Mouse (Mus musculus) midbrain, embryonic 14.5 days (tissue): ENCODE measurements around the gene Pidd1. TPM values are rescaled to one million over a fixed set of nuclear protein-coding genes. Genes with fewer than 3 reads are reported as not detected.
A peak's percentile ranks its signal among the peaks of the same experiment; 100 is the strongest.

Experiments used
- ATAC-seq: fragments of 200-750 bp; cut with Nextera tagmentation; 2 replicates; pipeline ENCODE4 v1.8.0; 2017; ENCODE audit warnings: moderate number of reproducible peaks, moderate library complexity; ENCODE audit not compliant: low FRiP score, low TSS enrichment
- DNase-seq: peaks from one replicate; pipeline ENCODE4 v3.0.0-alpha.2; 2015
- H3K27ac ChIP-seq: fragments of 300-500 bp; sonication (generic); replicated peaks from 2 replicates; pipeline ENCODE4 v1.5.1; 2014; ENCODE audit warnings: mild to moderate bottlenecking, low read depth, low read length, moderate library complexity
- H3K27me3 ChIP-seq: fragments of 300-500 bp; sonication (generic); 2 replicates; pipeline ENCODE4 v1.6.1; 2014; ENCODE audit warnings: low read length, control low read depth, mixed read lengths; ENCODE audit not compliant: control insufficient read depth, insufficient read depth
- H3K36me3 ChIP-seq: fragments of 300-500 bp; sonication (generic); 2 replicates; pipeline ENCODE4 v1.6.1; 2014; ENCODE audit warnings: low read length, control low read depth; ENCODE audit not compliant: control insufficient read depth, insufficient read depth
- H3K4me1 ChIP-seq: fragments of 300-500 bp; sonication (generic); 2 replicates; pipeline ENCODE4 v1.6.1; 2014; ENCODE audit warnings: mild to moderate bottlenecking, antibody characterized with exemption, low read length, control low read depth; ENCODE audit not compliant: control insufficient read depth, insufficient read depth
- H3K4me2 ChIP-seq: fragments of 300-500 bp; sonication (generic); 2 replicates; pipeline ENCODE4 v1.6.1; 2014; ENCODE audit warnings: mild to moderate bottlenecking, low read length, moderate library complexity
- H3K4me3 ChIP-seq: fragments of 300-500 bp; sonication (generic); replicated peaks from 2 replicates; pipeline ENCODE4 v1.5.1; 2014; ENCODE audit warnings: low read depth, low read length
- H3K9ac ChIP-seq: fragments of 300-500 bp; sonication (generic); replicated peaks from 2 replicates; pipeline ENCODE4 v1.6.1; 2014; ENCODE audit warnings: mild to moderate bottlenecking, low read length, moderate library complexity
- H3K9me3 ChIP-seq: fragments of 300-500 bp; sonication (generic); 2 replicates; pipeline ENCODE4 v1.6.1; 2016; ENCODE audit warnings: low read length, control low read depth, mixed read lengths; ENCODE audit not compliant: control insufficient read depth
- WGBS: fragments of 180-500 bp; shearing (Covaris S2); extraction: QIAGEN DNeasy Blood & Tissue Kit; methylation state at CpG from one replicate; pipeline ENCODE4 v1.1.7; 2014; 5-methylcytosine and 5-hydroxymethylcytosine counted together
- polyA plus RNA-seq: library from polyadenylated mRNA; unstranded; fragments of >200 nt; fragmentation: Nextera tagmentation; extraction: Ambion mirVana; gene quantifications from 2 replicates; pipeline ENCODE4 v1.2.1, GENCODE M21; 2014

Pidd1 gene
- polyA plus RNA-seq, 1 experiment from 2014 or later: 3.6 TPM

DNA sequence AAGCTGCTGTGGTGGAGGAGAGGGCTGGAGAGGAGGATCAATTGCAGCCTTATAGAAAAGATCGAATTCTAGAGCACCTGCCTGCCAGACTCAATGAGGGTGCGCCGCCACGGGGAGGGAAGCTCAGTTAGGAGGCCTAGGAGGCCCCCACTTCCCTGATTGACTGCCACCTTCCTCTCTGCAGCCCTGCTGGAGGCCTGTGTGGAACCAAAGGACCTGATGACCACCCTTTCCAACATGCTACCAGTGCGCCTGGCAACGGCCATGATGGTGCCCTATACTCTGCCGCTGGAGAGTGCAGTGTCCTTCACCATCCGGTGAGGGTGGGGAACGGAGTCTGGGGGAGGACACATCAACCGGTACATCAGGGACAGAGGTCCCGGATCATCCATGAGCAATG lies 14.8 kb upstream of the Pidd1 start:
- H3K36me3 ChIP-seq: peaks cover 13% of the 10 kb centered on the region
- H3K4me2 ChIP-seq: no peak overlapping the region
- no peak overlapping the region for H3K27ac ChIP-seq
- H3K4me3 ChIP-seq: no peak overlapping the region
- no peaks in the 10 kb centered on the region for H3K9me3 ChIP-seq
- DNase-seq (no peak), ATAC-seq (no peak)
- peaks cover 11% of the 10 kb centered on the region; the same call in 1 of the 2 replicates for H3K4me1 ChIP-seq
- H3K27me3 ChIP-seq: peaks cover 37% of the 10 kb centered on the region
- H3K9ac ChIP-seq: no peak overlapping the region
- 94% methylated on average over 11 of the region's 11 CpGs for WGBS

DNA sequence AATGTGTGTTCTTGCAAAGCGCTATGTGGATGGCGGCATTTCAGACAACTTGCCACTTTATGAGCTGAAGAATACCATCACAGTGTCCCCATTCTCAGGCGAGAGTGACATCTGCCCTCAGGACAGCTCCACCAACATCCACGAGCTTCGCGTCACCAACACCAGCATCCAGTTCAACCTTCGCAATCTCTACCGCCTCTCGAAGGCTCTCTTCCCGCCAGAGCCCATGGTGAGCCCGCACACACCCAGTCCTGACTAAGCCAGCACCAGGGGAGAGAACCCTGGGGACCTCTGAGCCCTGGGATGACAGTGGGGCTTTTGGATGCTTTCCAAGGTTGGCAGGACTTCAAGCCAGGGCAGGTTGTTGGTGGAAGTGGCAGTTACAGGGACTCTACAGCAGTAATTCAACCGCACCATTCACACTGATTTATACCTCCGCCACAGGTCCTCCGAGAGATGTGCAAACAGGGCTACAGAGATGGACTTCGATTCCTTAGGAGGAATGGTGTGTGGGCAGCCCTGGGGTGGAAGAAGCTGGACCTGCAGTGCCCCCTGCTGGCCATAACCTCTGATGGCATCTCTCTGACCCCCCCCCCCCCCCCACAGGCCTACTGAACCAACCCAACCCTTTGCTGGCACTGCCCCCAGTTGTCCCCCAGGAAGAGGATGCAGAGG lies 14.3 kb upstream of the Pidd1 start:
- DNase-seq (peak; percentile 55), ATAC-seq (no peak)
- 79% methylated on average over 15 of the region's 15 CpGs for WGBS
- Histone ChIP-seq H3K4me2 (no peak overlapping the region), H3K27ac (no peak overlapping the region), H3K9me3 (no peaks in the 10 kb centered on the region), H3K4me1 (peaks cover 11% of the 10 kb centered on the region; the same call in 1 of the 2 replicates), H3K4me3 (no peak overlapping the region), H3K27me3 (peaks cover 32% of the 10 kb centered on the region), H3K9ac (no peak overlapping the region), H3K36me3 (peaks cover 13% of the 10 kb centered on the region)

DNA sequence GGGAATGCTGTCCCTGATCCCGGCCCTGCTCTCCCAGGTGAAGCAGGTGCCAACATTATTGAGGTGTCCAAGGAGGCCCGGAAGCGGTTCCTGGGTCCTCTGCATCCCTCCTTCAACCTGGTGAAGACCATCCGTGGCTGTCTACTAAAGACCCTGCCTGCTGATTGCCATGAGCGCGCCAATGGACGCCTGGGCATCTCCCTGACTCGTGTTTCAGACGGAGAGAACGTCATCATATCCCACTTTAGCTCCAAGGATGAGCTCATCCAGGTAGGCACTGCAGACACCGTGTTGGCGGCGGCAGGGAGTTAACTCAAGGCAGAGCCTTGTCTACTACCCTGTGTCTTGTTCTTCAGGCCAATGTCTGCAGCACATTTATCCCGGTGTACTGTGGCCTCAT lies 13.4 kb upstream of the Pidd1 start:
- no peak for ATAC-seq
- no peak for DNase-seq
- H3K9me3 ChIP-seq: no peaks in the 10 kb centered on the region
- peaks cover 23% of the 10 kb centered on the region for H3K27me3 ChIP-seq
- no peak overlapping the region for H3K9ac ChIP-seq
- no peak overlapping the region for H3K4me2 ChIP-seq
- no peak overlapping the region for H3K27ac ChIP-seq
- H3K36me3 ChIP-seq: peaks cover 15% of the 10 kb centered on the region
- WGBS: 91% methylated on average over 14 of the region's 14 CpGs
- H3K4me3 ChIP-seq: no peak overlapping the region
- peaks cover 11% of the 10 kb centered on the region; the same call in 1 of the 2 replicates for H3K4me1 ChIP-seq

DNA sequence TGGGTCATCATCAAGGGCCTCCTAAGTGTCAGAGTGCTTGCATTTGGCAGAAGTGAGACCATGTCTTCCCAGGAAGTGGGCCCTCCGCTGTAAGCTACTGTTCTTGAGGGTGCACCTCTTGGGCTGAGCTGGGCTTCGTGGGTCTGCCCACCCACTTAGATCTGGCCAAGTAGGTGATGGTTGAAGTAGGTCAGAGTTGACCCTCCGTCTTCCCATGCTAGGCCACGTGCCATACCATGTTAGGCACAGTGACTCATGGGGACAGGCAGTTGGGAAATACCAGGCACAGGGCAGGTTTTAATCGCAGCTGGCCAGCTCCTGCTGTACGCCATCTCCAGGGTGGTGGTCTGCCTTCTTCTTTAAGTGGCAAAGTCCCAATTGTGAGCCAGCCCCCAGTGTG lies 12.9 kb upstream of the Pidd1 start:
- Histone ChIP-seq H3K4me3 (no peak overlapping the region), H3K4me1 (peaks cover 11% of the 10 kb centered on the region; the same call in 1 of the 2 replicates), H3K9ac (no peak overlapping the region), H3K36me3 (peaks cover 20% of the 10 kb centered on the region), H3K9me3 (no peaks in the 10 kb centered on the region), H3K4me2 (peak overlapping the region; percentile 96; the same call in 1 of the 2 replicates), H3K27ac (no peak overlapping the region), H3K27me3 (peaks cover 18% of the 10 kb centered on the region)
- DNase-seq: no peak
- WGBS: 92% methylated on average over 6 of the region's 6 CpGs
- ATAC-seq: no peak

DNA sequence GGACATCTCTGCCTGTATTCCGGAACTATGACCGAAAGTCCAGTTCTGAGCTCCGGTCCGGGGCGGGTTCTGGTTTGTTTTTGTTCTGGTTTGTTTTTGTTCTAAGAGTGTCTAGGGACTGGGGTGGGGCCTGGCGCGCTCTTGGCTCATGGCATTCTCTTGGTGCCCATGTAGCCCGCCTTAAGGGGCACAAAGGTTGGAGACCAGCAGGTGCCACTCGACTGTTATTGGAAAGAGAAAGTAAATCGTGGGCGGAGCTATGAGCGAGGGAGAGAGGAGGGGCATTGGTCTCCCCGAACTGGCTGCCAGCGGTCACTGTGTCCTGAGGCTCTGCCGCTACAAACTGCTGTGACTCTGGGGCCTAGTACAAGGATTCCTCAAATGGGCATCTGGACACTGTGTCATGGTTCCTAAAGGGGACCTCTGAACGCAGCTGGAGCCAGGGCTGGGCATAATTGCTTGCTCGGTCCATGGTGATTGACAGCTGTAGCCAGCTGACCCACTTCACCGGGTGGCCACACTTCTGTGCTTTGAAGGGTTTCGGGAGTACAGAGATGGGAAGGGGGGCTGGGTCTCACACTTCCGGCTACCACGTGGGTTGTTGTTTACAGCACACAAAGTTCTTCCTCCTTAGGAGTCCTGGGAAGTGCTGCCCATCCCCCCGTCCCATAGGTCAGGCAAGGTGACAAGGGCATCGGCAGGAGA lies 11.9 kb upstream of the Pidd1 start:
- Histone ChIP-seq H3K27ac (peak overlapping the region; percentile 64), H3K9me3 (no peaks in the 10 kb centered on the region), H3K9ac (peak overlapping the region; percentile 64), H3K4me3 (peak overlapping the region; percentile 61), H3K36me3 (peaks cover 29% of the 10 kb centered on the region), H3K4me2 (peak overlapping the region; percentile 96), H3K27me3 (peaks cover 8% of the 10 kb centered on the region), H3K4me1 (peaks cover 11% of the 10 kb centered on the region; the same call in 1 of the 2 replicates)
- 2% methylated on average over 23 of the region's 23 CpGs for WGBS
- DNase-seq (peak; percentile 67), ATAC-seq (peak; percentile 31; the same call in 1 of the 2 replicates)

DNA sequence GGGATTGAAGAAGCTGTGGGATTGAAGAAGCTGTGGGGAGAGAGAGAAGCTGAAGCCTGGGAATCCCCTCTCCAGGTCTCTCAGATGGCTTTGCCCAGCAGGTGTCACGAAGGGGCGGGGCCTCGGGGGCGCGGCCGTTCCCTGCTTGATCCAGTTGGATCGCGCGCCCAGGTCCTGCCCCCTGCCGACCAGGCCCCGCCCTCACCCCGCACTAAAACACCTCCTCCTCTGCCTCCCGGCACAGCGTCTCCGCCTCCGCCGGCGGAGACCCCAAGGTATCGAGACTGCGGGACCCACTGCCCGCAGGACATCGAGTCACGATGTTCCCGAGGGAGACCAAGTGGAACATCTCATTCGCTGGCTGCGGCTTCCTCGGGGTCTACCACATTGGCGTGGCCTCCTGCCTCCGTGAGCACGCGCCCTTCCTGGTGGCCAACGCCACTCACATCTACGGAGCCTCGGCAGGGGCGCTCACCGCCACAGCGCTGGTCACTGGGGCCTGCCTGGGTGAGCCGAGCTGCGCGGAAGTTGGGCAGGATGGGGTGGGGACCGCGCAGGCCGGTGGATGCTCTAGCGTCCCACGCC lies 11.2 kb upstream of the Pidd1 start, which contains the start of gene Pnpla2:
TSS of gene Pnpla2 (plus strand) at position 232 of the 585 bp plus-strand sequence.
- H3K9me3 ChIP-seq: no peaks in the 10 kb centered on the region
- peak within 1 kb of the TSS; percentile 61 for H3K4me3 ChIP-seq
- ATAC-seq (peak; percentile 77), DNase-seq (peak; percentile 92)
- H3K4me1 ChIP-seq: peaks cover 11% of the 10 kb centered on the region; the same call in 1 of the 2 replicates
- peak within 1 kb of the TSS; percentile 64 for H3K9ac ChIP-seq
- WGBS: under 1% methylated on average over 45 of the region's 45 CpGs
- H3K4me2 ChIP-seq: peak within 1 kb of the TSS; percentile 96
- H3K27ac ChIP-seq: peak within 1 kb of the TSS; percentile 64
- H3K36me3 ChIP-seq: peaks cover 37% of the 10 kb centered on the region
- H3K27me3 ChIP-seq: peaks cover 1% of the 10 kb centered on the region; the same call in 1 of the 2 replicates

DNA sequence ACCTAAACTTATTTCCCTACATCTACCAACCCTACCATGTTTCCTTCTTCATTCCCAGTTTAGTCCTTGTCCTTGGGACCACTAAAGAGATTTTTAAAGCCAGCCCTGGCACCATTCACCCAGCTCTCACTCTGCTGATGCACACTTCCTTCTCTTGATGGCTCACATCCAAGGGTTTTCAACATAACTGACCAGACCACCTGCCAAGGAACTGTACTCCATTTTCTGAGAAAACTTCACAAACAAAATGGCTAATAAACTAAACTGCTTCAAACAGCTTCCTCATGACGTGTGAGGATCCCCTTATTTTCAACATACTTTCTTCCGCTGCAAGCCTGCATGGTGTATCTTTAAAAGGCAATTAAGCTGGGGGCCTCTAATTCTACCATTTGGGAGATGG lies 9.8 kb upstream of the Pidd1 start:
- peaks cover 13% of the 10 kb centered on the region for H3K4me1 ChIP-seq
- H3K27ac ChIP-seq: no peak overlapping the region
- no peak overlapping the region for H3K4me2 ChIP-seq
- H3K9ac ChIP-seq: no peak overlapping the region
- no peak overlapping the region for H3K4me3 ChIP-seq
- H3K9me3 ChIP-seq: no peaks in the 10 kb centered on the region
- H3K27me3 ChIP-seq: no peaks in the 10 kb centered on the region
- 86% methylated on average over 2 of the region's 2 CpGs for WGBS
- DNase-seq (no peak), ATAC-seq (no peak)
- peaks cover 36% of the 10 kb centered on the region for H3K36me3 ChIP-seq

DNA sequence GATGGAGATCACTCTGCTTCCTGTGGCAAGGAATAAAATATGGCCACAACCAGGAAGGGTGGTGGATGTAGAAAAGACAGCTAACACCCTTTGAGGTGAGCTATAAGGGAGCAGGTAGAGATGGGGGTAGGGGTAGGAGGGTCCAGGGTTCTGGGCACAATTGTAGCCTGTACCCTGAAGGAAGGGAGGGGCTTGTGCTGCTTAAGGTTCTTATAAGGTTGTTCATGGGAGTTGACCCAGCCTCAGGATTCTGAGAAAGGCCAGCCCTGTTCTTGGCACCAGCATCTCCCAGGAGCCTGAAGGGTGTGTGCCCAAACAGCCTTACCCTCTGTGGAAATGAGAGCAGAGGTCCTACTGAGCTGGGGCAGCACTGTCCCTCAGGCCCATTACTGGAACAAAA lies 8.1 kb upstream of the Pidd1 start:
- Histone ChIP-seq H3K36me3 (peaks cover 37% of the 10 kb centered on the region), H3K9ac (no peak overlapping the region), H3K27ac (no peak overlapping the region), H3K4me2 (no peak overlapping the region), H3K27me3 (no peaks in the 10 kb centered on the region), H3K9me3 (no peaks in the 10 kb centered on the region), H3K4me3 (no peak overlapping the region), H3K4me1 (peaks cover 20% of the 10 kb centered on the region)
- no peak for ATAC-seq
- DNase-seq: no peak
